Mouse (Mus musculus) heart, postnatal 0 days (tissue): ENCODE data around the gene Kmt2e. TPM values are rescaled to one million over a fixed set of nuclear protein-coding genes. Genes with fewer than 3 reads are reported as not detected.

ENCODE experiments used
- ATAC-seq: fragments of 200-750 bp; cut with Nextera tagmentation; 2 replicates; pipeline ENCODE4 v1.8.0; 2017; ENCODE audit warnings: low read depth, moderate number of reproducible peaks, moderate library complexity; ENCODE audit not compliant: insufficient read depth
- DNase-seq: peaks from one replicate; pipeline ENCODE4 v3.0.0-alpha.2; 2016; ENCODE audit warnings: low spot score
- H3K27ac ChIP-seq: fragments of 300-500 bp; sonication (generic); 2 replicates; pipeline ENCODE4 v1.5.1; 2014; ENCODE audit warnings: low read depth, mild to moderate bottlenecking
- H3K27me3 ChIP-seq: fragments of 300-500 bp; sonication (generic); 2 replicates; pipeline ENCODE4 v1.6.1; 2014; ENCODE audit warnings: low read length, mixed read lengths; ENCODE audit not compliant: control insufficient read depth, insufficient read depth
- H3K36me3 ChIP-seq: fragments of 300-500 bp; sonication (generic); replicated peaks from 2 replicates; pipeline ENCODE4 v1.6.1; 2014; ENCODE audit warnings: low read length, mixed read lengths; ENCODE audit not compliant: control insufficient read depth, insufficient read depth
- H3K4me1 ChIP-seq: fragments of 300-500 bp; sonication (generic); 2 replicates; pipeline ENCODE4 v1.6.1; 2014; ENCODE audit warnings: antibody characterized with exemption; ENCODE audit not compliant: control insufficient read depth, insufficient read depth
- H3K4me2 ChIP-seq: fragments of 300-500 bp; sonication (generic); 2 replicates; pipeline ENCODE4 v1.6.1; 2014; ENCODE audit warnings: low read depth, mild to moderate bottlenecking, low read length, moderate library complexity
- H3K4me3 ChIP-seq: fragments of 300-500 bp; sonication (generic); 2 replicates; pipeline ENCODE4 v1.5.1; 2014; ENCODE audit warnings: low read depth, low read length
- H3K9ac ChIP-seq: fragments of 300-500 bp; sonication (generic); replicated peaks from 2 replicates; pipeline ENCODE4 v1.6.1; 2014; ENCODE audit warnings: low read depth, low read length, mixed read lengths
- H3K9me3 ChIP-seq: fragments of 300-500 bp; sonication (generic); replicated peaks from 2 replicates; pipeline ENCODE4 v1.6.1; 2016; ENCODE audit warnings: low read length; ENCODE audit not compliant: control insufficient read depth
- CTCF ChIP-seq: IDR thresholded peaks from 2 replicates; pipeline ENCODE4 v1.5.1; 2016; ENCODE audit warnings: antibody characterized with exemption, control low read depth, low read depth
- EP300 ChIP-seq: IDR thresholded peaks from 2 replicates; pipeline ENCODE4 v1.6.1; 2016; ENCODE audit warnings: antibody characterized with exemption, low read depth
- WGBS: fragments of 180-500 bp; shearing (Covaris S2); extraction: QIAGEN DNeasy Blood & Tissue Kit; methylation state at CpG from one replicate; pipeline ENCODE4 v1.1.7; 2014; 5-methylcytosine and 5-hydroxymethylcytosine counted together
- polyA plus RNA-seq: library from polyadenylated mRNA; unstranded; fragments of >200 nt; fragmentation: Nextera tagmentation; extraction: Ambion mirVana; gene quantifications from 2 replicates; pipeline ENCODE4 v1.2.1, GENCODE M21; 2015
- total RNA-seq: library from RNA; depleted of rRNA; stranded (reverse); fragments of >200 nt; gene quantifications from 2 replicates; pipeline ENCODE4 v1.2.3, GENCODE M21; 2014; ENCODE audit warnings: low replicate concordance

Gene Kmt2e
- total and polyA plus RNA-seq, 2 experiments from 2014 or later = 34.5 to 55.0 TPM

GRCm38 (mm10) chr5:23496933-23497332 is 62.7 kb downstream of the Kmt2e start:
- no peaks in the 10 kb centered on the region for H3K9me3 ChIP-seq
- no peak overlapping the region for H3K9ac ChIP-seq
- H3K4me3 ChIP-seq = no peak overlapping the region
- DNase-seq (no peak), ATAC-seq (no peak)
- no peak overlapping the region for H3K4me2 ChIP-seq
- H3K36me3 ChIP-seq = peaks cover 86% of the 10 kb centered on the region
- 89% methylated on average over 5 of the region's 5 CpGs for WGBS
- H3K4me1 ChIP-seq = no peaks in the 10 kb centered on the region
- TF ChIP-seq CTCF (no peak), EP300 (no peak)
- H3K27me3 ChIP-seq = no peaks in the 10 kb centered on the region
- H3K27ac ChIP-seq = no peak overlapping the region

DNA sequence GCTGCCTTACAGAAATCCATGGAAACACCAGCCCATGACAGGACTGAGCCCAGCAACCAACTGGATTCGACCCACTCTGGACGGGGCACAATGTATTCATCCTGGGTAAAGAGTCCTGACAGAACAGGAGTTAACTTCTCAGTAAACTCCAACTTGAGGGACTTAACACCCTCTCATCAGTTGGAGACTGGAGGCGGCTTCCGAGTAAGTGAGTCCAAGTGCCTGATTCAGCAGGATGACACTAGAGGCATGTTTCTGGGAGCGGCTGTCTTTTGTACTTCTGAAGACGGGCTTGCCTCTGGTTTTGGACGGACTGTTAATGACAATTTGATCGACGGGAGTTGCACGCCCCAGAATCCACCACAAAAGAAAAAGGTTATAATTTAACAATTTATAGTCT is 63.7 kb downstream of the Kmt2e start:
- TF ChIP-seq EP300 (no peak), CTCF (no peak)
- Histone ChIP-seq H3K36me3 (peaks cover 86% of the 10 kb centered on the region), H3K4me3 (no peak overlapping the region), H3K27ac (no peak overlapping the region), H3K27me3 (no peaks in the 10 kb centered on the region), H3K4me2 (no peak overlapping the region), H3K4me1 (no peaks in the 10 kb centered on the region), H3K9ac (no peak overlapping the region), H3K9me3 (no peaks in the 10 kb centered on the region)
- ATAC-seq (no peak), DNase-seq (no peak)
- 83% methylated on average over 10 of the region's 10 CpGs for WGBS

DNA sequence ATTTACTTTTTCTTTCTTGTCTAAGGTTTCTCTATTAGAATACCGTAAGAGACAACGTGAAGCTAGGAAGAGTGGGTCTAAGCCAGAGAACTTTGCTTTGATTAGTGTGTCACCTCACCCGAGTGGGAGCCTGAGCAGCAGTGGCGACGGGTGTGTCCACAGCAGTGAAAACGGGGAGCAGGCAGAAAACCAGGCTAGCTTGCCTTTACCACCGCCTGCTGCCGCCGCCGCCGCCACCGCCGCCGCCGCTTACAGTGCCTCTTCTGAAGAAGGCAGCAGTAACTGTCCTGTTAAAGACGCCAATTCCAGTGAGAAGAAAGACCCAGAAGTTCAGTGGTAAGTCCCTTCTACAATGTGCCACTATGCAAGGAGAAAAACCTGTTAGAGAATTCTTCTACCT is 65.0 kb downstream of the Kmt2e start:
- TF ChIP-seq CTCF (no peak), EP300 (no peak)

DNA sequence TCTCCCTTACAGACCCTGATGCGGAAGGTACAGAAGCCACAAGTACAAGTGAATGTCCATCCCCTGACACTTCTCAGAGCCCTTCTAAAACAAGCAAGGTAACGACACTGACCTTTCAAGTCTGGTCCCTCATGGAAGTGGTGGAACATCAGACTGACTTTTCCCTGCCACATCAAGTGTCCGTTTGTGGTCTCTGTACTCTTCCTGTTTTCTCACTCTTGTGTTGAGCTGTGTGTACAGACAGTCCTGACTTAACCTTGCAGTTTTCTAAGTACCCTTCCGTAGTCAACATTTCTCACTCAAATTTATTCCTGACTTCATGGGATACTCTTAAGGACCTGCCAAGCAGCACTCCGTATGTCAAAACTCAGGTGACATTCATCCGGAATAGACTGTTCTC is 66.5 kb downstream of the Kmt2e start:
- Histone ChIP-seq H3K9me3 (no peaks in the 10 kb centered on the region), H3K27ac (no peak overlapping the region), H3K4me2 (no peak overlapping the region), H3K36me3 (peaks cover 83% of the 10 kb centered on the region), H3K4me3 (no peak overlapping the region), H3K9ac (no peak overlapping the region), H3K4me1 (no peaks in the 10 kb centered on the region), H3K27me3 (no peaks in the 10 kb centered on the region)
- WGBS = 86% methylated on average over 6 of the region's 6 CpGs
- DNase-seq (no peak), ATAC-seq (no peak)
- TF ChIP-seq EP300 = no peak
- TF ChIP-seq CTCF = no peak

More for the DNA sequence above, 65.0 kb downstream of the Kmt2e start:
- no peak overlapping the region for H3K9ac ChIP-seq
- no peak overlapping the region for H3K4me2 ChIP-seq
- H3K9me3 ChIP-seq = no peaks in the 10 kb centered on the region
- DNase-seq = no peak
- ATAC-seq = no peak
- 90% methylated on average over 16 of the region's 16 CpGs for WGBS
- H3K4me3 ChIP-seq = no peak overlapping the region
- peaks cover 82% of the 10 kb centered on the region for H3K36me3 ChIP-seq
- no peak overlapping the region for H3K27ac ChIP-seq
- H3K4me1 ChIP-seq = no peaks in the 10 kb centered on the region
- no peaks in the 10 kb centered on the region for H3K27me3 ChIP-seq

DNA sequence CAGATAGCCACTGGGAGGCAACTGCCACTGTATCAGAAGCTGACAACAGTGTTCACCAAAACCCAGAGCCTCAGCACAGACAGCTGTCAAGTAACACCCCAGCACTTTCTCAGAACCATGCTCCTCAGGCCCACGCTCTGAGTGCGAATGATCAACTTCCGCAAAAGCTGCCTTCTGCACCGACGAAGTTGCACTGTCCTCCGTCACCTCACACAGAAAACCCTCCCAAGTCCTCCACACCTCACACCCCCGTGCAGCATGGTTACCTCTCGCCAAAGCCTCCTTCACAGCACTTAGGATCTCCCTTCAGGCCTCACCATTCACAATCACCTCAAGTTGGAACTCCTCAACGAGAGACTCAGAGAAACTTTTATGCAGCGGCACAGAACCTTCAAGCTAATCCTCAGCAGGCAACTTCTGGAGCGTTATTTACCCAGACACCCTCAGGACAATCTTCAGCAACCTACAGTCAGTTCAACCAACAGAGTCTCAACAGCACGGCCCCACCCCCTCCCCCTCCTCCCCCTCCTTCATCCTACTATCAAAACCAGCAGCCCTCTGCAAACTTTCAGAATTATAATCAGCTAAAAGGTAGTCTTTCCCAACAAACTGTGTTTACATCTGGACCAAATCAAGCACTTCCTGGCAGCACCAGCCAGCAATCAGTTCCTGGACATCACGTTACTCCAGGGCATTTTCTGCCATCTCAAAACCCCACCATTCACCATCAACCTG is 67.5 kb downstream of the Kmt2e start:
- Histone ChIP-seq H3K36me3 (peaks cover 77% of the 10 kb centered on the region), H3K4me2 (no peak overlapping the region), H3K4me1 (no peaks in the 10 kb centered on the region), H3K9ac (no peak overlapping the region), H3K27me3 (no peaks in the 10 kb centered on the region), H3K9me3 (no peaks in the 10 kb centered on the region), H3K27ac (peak overlapping the region; percentile 34), H3K4me3 (no peak overlapping the region)
- TF ChIP-seq EP300 (no peak), CTCF (no peak)
- ATAC-seq = 0 out of 2 replicates have a peak, but pooled peaks have one; percentile 27
- DNase-seq = no peak
- WGBS = 67% methylated on average over 13 of the region's 13 CpGs
